Mouse (Mus musculus): ENCODE results near the gene Gipc3.

Gene Gipc3

DNA sequence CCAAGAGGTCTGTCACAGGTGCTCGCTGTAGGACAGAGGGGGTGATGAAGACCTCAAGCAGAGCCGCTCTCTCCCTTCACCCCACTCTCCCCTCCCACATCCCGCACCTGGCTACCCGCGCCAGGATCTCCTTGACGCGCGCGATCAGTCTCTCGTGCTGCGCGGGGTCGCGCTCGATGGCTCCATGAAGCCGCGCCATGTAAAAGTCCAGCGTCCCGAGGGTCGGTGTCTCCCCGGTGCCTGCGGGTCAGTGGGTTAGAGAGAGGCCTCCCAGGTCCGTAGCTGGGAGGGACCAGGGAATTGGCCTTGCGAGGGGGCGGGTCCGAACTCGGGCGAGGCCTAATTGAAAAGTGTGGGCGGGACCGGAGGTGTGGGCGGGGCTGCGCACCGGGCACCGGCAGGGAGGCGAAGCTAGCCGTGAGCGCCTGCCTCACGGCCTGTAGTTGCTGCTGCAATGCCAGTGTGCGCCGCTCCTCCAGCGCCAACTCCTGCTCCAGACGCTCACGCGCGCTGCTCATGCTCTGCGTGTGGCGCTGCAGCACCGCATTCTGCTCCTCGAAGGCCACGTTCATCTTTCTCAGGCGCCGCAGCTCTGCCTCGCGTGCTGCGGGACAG lies 3.5 kb upstream of the Gipc3 start:
- peak; percentile 85 for DNase-seq (ENCODE audit: low spot score)

DNA sequence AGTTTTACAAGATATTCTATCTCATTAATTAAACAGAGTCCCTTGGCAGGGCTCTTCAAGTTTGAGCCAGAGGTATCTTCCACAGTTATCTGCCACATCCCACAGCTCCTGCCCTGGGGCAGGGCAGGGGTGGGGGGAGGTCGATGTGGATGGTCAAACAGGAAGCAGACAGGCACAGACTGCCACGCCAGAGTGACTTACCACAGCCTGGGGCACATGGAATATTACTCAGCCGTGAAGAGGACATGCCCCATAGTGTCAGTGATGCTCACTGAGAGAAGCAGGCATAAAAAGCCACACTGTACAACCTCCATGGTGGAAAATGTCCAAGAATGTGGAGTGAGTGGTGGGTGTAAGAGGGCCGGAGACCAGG lies 2.1 kb upstream of the Gipc3 start:
- peak; percentile 72 for DNase-seq (ENCODE audit: low spot score)

DNA sequence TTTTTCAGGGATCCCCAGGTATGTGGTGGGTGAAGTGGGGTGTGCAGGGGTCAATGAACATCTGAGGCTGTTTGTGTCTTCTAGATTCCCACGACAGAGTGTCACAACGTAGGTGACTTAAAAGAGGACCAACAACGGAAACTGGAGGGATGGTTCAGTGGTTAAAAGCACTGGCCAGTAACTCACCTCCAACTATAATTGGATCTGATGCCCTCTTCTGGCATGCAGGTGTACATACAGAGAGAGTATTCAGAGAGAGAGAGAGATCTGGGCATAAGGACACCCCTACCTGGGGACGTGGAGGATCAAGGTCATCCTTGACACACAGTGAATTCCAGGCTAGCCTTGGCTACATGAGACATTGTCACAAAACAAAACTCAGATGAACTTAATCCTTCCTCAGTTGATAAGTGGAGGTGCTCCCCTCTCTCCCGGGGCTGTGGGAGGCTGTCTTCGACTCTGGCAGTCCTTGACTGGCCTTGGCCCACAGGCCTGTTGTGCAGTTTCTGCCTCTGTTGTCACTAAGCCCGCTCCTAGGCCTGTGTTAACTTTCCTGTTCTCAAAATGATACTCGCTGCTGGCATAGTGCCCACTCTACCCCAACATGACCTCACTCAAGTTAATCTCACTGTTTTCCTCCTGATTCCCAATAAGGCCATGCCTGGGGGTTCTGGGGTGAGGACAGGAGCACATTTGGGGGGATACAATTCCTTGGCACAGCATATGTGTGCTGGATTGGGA lies 1.5 kb upstream of the Gipc3 start:
- peak; percentile 86 for DNase-seq (ENCODE audit: low spot score)

DNA sequence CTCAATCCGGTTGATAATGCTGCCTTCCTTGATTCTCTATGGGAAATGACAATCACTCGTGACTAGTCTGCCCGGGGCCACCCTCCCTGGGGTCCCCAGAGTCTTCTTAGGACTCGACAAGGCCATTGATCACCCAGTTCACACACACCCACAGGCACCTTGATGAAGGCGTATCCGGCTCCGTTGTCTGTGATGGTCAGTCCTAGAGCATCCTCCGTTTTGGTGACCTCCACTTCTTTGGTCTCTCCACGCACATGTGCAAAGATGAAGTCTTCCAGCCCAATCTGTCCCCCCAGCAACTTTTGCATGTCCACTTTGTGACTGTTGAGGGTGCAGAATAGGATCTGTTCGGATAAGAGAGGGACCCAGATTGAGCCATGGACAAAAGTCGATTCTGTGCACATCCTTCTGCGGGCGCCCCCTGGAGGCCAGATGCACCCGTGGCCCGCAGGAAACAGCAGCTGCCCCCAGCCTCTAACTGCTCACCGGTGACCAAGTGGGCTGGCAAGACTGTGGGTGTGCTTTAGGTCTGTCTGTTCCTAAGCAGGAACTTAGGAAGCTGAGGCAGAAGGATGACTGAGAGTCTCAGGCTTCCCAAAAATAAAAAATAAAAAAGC lies 1.6 kb downstream of the Gipc3 start:
- no peak for DNase-seq (ENCODE audit: low spot score)

DNA sequence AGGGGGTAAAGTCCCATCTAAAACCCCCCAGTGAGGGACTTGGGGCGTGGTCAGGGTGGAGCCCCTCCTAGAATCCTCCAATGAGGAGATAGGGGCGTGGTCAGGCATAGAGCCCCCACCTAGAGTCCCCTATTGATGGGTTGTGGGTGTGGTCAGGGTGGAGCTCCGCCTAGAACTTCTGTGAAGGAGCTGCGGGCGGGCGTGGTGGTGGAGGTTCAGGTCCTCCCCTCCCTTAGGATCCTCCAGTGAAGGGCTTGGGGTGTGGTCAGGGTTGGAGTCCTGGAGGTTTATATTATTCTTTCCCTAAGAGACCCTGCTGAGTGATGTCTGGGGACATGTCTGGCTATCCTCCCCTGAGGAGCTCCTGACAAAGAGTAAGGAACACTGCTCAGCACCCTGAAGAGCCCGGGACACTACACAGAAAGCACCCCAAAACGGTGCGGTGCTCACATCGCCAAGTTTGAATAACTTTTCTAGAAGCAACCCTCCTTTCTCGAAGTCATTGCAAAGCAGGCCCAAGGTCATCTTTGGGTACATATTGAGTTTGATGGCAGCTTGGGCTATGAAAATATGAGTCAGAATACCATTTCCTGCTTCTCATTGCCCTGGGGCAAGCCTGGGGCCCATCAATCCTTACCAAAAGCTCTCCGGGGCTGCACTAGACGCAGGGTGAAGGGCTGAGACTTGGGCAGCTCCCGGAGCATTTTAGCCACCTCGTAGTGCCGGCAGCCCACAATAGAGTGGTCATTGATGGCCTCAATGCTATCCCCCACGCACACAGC lies 2.3 kb downstream of the Gipc3 start:
- DNase-seq (ENCODE audit: low spot score) = no peak

DNA sequence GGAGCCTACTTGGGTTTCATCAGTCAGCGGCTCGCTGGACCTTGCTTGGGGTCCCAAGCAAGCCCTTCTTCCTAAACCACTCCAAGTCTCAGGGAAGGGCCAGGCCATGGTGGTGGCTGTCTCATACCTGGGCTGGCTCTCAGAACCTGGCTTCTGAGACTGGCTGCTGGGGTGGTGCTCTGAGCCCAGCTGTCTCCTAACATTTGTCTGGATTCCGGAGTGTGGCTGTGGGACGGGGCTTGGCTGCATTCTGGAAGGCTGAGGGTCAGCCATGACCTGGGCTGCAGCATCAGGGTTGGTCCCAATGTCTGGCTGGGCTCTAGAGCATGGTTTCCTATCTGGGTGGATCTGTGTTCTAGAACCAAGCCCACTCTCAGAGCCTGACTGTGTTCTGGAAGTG lies 6.5 kb downstream of the Gipc3 start:
- no peak for DNase-seq (ENCODE audit: low spot score)

DNA sequence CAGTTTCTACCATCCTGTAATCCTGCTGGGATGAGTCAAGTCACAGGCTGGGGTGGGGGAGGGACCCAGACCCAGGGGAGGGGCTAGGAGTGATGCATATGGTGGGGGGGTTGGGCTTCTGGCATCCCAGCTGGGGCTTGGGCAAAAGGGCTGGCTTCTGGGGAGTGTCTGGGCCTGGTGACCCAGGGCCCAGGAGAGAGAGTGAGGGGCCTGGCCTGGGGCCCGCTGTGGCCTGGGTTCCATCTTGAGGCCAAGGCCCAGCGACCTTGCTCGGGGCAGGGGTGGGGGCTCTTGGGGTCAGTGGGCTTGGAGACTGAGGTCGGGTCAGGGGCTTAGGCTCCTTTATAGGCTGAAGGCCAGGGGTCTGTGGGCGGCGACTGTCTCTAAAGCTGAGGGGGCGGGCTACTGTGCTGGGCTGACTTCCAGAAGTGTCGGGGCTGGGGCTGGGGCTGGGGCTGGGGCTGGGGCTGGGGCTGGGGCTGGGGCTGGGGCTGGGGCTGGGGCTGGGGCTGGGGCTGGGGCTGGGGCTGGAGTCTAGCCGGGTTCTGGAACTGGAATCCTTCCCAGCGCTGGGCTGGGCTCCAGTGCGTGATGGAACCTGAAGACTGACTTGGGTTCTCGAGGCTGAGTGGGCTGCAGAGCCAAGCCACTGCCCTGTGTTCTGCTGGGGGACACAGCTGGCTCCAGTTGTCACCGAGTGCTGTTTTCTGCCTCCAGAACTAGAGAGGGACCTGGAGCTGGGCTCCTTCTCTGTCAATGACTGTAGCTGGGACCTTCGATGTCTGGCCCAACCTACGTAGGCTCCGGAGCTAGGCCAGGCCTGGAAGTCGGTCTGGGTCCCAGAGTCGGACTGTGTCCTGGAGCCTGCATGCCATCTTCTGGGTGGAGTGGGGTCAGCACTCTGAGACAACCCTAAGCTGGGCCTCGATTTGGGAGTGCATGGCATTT lies 7.4 kb downstream of the Gipc3 start:
- DNase-seq (ENCODE audit: low spot score) = no peak

DNA sequence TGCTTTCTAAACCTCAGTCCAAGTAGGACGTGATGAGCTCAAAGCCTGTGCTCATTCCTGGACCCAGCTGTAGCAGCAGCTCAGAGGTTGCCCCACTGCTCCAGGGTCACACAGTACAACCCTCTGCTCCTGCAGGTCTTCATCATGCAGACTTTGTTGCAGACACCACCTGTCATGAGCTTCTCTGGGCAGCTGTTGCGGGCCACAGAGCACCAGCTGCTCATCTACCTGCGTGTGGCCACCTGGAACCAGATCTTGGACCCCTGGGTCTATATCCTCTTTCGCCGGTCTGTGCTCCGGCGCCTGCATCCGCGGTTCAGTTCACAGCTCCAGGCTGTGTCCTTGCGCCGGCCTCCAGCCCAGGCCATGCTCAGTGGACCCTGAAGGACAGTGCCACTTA lies 8.7 kb downstream of the Gipc3 start:
- DNase-seq (ENCODE audit: low spot score) = no peak

DNA sequence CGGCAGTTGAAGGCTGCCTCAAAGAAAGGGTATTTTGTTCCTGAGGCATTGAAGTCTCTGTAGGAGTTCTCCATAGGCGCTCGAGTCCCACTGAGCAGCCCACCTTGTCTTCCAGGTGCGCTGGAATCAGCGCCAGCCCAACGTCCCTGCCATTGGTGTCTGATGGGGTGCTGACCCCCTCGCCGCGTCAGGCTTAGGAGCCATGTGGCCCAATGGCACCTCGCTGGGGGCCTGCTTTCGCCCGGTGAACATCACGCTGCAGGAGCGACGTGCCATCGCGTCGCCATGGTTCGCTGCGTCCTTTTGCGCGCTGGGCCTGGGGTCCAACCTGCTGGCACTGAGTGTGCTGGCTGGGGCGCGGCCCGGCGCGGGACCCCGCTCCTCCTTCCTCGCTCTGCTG lies 10.8 kb downstream of the Gipc3 start:
- DNase-seq (ENCODE audit: low spot score) = no peak

DNA sequence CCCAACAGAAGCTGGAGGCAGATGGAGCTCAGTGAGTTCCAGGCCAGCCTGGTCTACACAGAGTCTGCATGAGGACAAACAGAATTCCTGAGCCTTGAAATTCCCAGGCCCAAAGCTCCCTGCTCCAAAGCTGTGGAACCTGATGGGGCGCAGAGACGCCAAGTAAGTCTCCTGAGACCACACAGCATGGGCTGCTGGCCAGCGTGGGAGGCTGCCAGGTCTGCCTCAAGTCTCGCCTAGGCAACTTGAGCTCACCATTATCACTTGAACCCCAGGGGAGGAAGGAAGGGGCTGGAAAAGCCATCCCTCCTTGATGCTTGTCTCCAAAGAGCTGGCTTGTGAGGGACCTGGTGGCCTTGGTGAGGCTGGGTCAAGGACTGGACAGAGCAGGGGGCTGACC lies 13.1 kb downstream of the Gipc3 start:
- DNase-seq (ENCODE audit: low spot score) = no peak

DNA sequence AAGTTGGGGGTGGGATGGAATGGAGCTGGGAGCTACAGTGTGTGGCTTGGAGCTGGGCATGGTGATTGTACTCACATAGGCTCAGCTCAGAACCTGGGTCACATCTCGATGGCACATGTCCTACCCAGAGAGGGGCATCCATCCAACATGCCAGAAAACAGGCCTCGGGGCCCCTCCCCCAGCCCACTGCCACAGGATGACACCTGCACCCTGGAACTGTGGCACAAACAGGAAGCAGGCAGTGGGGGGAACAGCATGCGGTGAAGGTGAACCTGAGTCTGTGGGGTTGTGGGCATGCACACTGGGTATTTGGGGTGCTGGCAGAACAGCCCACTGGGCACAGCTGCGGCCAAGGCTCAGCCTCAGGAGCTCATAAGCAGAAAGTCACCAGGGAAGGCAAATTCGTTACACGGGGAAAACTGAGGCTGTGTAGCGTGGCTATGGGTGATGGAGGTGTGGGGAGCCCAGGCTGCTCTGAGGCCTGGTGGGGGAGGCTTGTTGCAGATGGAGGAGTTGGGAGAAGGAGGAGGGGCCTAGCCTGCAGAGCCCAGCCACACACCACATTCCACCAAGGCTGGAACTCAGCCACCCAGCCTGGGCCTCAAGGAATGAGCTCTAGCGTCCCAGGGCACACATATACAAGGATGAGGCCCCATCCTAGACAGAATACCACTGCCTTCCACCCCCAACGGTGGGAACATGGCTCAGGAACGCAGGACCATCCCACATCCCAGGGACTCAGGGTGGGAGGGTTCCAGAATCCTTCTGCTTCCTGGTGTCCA lies 13.7 kb downstream of the Gipc3 start:
- no peak for DNase-seq (ENCODE audit: low spot score)

DNA sequence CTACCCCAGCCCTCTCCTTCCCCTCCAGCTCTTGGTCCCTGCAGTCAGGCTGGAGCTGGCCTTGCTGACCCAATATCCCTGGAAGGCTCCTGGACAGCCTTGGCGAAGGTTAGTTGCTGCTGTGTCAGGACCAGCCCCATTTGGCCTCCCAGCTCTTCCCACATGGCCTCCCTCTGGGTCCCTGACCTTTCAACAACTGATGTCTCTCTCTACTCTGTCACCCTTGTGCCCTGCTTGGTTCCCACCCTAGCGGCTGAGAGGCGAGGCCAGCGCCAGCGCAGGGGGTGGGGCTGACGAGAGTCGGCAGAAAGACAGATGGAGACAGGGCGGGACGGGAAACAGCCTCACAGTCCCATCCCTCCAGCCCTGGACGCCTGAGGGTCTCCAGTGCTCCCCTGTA lies 14.7 kb downstream of the Gipc3 start, which contains the start of gene Tbxa2r:
Tbxa2r (plus strand) TSS at position 346 of the 400 bp plus-strand sequence.
- DNase-seq (ENCODE audit: low spot score) = peak; percentile 66

DNA sequence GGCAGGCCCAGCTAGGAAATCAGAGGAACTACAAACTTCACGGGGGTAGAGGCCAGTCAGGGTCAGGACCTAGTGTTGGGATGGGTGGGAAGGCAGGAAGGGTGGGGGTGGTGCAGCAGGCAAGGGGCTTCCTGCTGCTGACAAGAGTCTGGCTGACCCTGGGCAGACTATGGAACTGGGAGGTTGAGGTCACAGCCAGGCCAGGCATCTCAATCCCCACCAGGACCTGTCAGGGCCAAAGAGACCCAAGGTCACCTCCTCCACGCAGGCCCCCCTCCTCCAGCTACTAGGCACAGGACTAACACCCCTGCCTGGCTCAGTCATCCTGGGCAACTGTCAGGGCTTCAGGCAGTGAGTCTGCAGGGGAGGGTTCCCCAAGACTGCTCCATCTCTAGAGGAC lies 15.1 kb downstream of the Gipc3 start:
- DNase-seq (ENCODE audit: low spot score) = no peak

DNA sequence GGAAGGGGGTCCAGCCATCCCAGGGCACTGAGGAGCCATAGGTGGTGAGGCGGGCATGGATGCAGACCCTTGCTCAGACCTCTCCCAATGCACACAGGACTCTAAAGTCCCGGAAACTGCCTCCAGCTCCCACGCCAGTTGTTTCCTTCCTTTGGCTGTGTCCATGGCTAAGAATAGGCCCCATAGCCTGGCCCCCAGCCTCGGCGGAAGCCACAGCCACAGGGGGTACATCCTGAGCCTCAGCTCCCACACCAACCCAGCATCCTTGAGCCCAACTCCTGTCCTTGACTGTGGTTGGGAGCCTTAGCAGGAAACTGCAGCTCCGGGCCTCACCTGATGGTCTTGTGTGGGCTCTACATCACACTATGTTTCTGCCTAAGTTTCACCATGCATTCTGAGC lies 16.2 kb downstream of the Gipc3 start:
- no peak for DNase-seq (ENCODE audit: low spot score)

DNA sequence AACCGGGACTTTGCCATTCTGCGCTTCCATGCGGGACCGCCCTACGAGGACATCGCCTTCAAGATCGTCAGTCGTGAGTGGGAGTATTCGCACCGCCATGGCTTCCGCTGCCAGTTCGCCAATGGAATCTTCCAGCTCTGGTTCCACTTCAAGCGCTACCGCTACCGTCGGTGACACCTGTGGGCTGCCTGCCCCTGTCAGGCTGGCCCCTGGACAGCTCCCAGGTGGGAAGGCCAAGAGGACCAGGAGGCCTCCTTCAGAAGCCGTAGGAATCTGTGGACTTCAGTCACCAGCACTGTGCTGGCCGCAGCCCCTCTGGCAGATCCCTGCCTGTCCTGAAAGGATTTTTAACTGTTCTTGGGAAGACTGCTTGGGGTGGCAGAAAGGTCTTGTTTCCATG lies 17.3 kb downstream of the Gipc3 start:
- no peak for DNase-seq (ENCODE audit: low spot score)

DNA sequence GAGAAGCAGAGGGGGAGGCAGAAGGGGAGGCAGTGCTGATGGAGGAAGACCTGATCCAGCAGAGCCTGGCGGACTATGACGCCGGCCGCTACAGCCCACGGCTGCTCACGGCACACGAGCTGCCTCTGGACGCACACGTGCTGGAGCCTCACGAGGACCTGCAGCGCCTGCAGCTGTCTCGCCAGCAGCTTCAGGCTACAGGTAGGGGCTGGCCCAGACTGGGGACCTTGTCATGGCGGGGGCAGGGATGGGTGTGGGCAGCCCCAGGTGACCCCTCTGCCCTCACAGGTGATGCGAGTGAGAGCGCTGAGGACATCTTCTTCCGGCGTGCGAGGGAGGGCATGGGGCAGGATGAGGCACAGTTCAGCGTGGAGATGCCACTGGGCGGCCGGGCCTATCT lies 17.9 kb downstream of the Gipc3 start:
- no peak for DNase-seq (ENCODE audit: low spot score)

DNA sequence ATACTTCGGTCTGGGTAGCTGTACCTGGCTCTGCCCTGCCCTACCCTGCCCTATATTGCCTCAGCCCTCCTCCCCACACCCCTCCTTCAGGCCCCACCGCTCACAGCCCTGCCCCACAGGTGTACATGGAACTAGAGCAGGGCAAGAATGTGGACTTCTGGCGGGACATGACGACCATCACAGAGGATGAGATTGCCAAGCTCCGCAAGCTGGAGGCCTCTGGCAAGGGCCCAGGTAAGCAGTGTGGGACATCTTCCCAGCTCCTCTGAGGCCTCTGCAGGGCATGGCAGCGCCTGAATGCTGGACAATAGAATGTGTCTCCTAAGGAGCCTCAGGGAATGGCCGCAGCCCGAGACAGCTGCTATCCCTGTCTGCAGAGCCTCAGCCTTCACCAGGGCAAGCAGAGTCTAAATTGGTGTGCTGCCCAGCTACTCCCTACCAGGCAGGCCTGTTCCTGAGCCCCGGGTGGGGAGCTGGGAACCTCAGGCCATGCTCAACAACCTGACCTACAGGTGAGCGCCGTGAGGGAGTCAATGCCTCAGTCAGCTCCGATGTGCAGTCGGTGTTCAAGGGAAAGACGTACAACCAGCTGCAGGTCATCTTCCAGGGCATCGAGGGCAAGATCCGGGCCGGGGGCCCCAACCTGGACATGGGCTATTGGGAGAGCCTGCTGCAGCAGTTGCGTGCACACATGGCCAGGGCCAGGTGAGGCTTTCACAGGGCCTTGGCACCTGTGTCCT lies 19.1 kb downstream of the Gipc3 start:
- no peak for DNase-seq (ENCODE audit: low spot score)

DNA sequence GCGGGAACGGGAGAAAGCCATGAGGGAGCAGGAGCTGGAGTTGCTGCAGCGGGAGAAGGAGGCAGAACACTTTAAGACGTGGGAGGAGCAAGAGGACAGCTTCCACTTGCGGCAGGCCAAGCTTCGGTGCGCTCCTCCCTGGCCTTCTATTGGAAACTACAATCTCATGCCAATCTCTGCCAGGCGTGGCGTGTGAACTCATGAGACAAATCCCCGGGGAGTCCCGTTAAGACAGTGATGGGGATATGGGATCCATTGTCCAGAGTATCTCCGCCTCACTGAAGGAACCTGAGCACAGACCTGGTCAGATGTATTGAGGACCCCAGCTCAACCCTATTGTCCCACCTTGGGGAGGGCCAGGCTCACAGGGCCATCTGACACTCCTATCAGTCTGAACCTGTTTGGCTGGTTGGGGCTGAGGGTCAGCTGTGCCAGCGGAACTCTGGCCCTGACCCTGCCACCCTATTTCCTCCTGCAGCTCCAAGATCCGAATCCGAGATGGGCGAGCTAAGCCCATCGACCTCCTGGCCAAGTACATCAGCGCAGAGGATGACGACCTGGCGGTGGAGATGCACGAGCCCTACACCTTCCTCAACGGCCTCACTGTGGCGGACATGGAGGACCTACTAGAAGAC lies 19.8 kb downstream of the Gipc3 start:
- DNase-seq (ENCODE audit: low spot score) = no peak

DNA sequence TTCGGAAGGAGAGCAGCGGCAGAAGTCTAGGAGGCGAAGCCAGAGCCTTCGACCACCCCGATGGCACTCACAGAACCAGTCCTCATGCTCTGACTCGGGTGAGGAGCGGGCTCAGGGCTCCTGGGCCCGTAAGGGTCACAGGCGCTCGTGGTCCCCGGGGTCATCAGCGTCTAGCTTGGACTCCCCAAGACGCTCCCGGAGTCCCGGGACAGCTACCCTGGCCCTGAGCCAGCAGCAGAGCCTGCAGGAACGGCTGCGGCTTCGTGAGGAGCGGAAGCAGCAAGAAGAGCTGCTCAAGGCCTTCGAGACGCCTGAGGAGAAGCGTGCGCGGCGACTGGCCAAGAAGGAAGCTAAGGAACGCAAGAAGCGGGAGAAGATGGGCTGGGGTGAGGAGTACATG lies 20.6 kb downstream of the Gipc3 start:
- no peak for DNase-seq (ENCODE audit: low spot score)

DNA sequence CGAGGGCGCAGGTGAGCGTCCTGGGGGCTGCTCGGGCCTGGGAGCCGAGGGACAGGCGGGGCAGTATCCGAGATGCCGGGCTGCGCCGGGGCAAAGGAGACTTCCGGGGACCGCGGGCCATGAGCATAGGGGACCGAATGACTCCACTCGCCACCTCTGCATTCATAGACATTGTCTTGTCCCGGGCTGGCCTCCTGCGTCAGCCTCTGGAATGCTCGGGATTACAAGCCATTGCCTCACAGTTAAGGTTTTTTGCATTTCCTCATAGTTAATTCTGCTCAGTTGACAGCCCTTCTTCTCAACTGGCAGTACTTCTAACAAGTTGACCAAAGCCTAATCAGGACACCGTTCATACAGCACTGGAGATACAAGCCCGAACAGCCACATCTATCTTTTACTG lies 21.6 kb downstream of the Gipc3 start:
- no peak for DNase-seq (ENCODE audit: low spot score)

All from testis, postnatal 14 days (tissue).